Mouse (Mus musculus) embryo, embryonic 11 days (tissue): ENCODE measurements around the gene Lrit2.

Experiments used
- DNase-seq: peaks from one replicate; pipeline ENCODE4 v3.0.0-alpha.2; 2015

Lrit2 gene

GRCm38 (mm10) chr14:37067629-37068028 lies at the start of gene Lrit2:
Gene Lrit2 (plus strand): TSS chr14:37067929.
- DNase-seq, result no peak

GRCm38 (mm10) chr14:37027248-37027933 lies 40.3 kb upstream of the Lrit2 start:
- DNase-seq, result no peak

DNA sequence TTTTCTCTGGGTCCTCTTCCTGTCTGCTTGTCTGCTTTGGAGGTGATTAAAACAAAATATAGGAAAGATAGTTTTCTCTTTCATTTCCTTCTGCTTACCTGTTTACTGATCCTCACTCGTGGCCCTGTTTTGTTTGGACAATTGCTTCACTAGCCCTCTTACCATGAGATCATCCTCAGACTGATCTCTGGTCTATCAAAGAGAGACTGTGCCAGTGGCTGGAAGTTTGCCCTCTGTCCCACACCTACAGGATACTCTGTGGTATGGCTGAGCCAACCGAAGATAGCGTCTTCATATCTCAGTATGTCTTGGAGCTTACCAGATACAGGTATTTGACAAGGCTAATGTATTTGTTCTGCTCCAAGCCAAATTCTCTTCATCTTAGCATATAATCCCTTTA lies 39.8 kb upstream of the Lrit2 start:
- no peak for DNase-seq

GRCm38 (mm10) chr14:37028555-37028954 lies 39.2 kb upstream of the Lrit2 start:
- DNase-seq, result no peak

DNA sequence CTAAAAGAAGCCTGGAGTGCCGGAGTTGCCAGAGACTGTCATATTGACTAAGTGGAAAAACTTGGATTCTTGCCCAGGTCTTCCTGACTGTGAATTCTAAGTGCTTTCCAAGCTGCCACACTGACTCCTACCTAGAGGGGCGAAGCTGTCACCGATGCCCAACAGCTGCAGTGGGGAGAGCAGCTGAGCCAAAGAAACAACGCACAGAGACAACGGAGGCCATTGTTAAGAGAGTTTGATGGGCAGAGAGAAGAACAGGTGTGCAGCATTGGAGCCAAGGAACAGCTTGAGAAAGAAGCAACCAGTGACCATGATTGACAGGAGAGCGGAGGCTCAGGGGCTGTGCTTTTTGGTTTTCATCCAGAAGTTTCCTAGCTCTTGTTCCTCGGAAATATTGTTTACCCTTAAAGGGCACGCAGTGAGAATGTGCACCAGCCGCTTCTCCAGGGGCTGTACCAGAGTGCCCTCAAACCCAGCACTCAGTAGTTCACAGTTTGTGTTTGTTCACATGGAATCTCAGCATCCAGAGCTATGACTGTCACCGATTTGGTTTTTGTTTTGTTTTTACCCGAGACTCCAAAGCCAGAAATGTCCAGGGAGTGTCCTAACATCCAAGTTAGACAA lies 35.1 kb upstream of the Lrit2 start:
- no peak for DNase-seq

- peak; percentile 80 for DNase-seq
Measured at GRCm38 (mm10) chr14:37033241-37033640, 34.5 kb upstream of the Lrit2 start.

DNA sequence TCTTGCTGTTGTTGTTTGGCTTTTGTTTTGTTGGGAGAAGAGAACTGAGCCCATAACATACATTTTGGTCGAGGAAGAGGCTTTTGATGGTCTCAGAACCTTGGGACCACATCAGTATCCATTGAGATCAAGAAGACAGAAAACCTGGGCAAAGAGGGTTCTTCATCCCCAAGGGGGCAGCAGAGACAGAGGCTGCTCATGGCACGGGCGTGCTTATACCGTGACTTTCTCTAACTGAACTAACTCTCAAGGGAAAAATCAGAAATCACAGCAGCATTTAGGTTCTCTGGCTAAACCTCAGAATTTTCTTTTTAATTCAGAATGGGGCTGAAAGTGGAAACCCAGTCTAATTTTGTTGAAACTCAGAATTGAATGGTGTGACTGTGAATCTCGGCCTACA lies 33.3 kb upstream of the Lrit2 start:
- DNase-seq, result peak; percentile 6

DNA sequence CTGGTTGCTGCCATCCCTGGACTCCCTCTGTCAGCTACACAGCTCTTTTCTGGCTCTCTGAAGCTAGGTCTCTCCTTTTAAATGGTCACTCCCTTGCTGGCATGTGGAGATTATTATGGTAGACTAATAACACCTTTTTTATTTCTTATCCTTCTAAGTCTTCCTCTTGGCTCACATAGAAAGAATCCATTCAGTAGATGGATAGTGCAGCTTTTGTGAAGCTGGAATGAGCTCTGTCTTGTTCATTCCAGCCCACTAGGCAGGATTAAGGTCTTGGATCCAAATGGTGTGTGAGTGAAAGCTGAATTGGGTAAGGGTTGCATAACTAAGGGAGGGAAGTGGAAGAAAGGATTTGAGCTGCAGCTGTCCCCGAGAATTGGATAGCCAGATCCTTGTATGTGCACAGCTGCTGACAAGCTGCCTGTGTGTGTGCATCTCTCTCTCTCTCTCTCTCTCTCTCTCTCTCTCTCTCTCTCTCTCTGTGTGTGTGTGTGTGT lies 18.8 kb upstream of the Lrit2 start, which contains the start of gene Rgr:
Gene Rgr (minus strand): TSS at position 51 of the 497 bp plus-strand sequence.
- no peak for DNase-seq

GRCm38 (mm10) chr14:37064849-37065248 lies 2.9 kb upstream of the Lrit2 start:
- DNase-seq, result no peak

DNA sequence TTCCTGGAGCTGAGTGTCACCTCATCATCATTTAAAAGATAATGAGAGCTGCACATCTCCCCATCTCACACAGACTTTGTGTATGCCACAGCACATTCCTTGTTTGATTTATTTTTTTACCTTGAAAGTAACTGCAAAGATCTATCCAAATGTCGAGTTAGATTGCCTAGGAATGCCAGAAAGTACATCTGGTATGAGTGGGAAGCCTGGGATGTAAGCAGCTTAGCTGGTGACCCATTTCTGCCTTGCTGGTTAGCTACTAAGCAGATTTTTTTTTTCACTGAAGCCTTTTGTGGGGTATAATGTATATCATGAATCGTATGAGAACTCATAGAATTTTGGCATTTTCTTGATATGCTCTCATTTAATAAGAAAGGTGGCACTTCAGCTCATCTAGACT lies 1.1 kb upstream of the Lrit2 start:
- DNase-seq, result no peak

GRCm38 (mm10) chr14:37068516-37068915 lies 787 bp downstream of the Lrit2 start:
- peak; percentile 78 for DNase-seq

- DNase-seq, result no peak
Measured at GRCm38 (mm10) chr14:37080724-37081123, 13.0 kb downstream of the Lrit2 start.

DNA sequence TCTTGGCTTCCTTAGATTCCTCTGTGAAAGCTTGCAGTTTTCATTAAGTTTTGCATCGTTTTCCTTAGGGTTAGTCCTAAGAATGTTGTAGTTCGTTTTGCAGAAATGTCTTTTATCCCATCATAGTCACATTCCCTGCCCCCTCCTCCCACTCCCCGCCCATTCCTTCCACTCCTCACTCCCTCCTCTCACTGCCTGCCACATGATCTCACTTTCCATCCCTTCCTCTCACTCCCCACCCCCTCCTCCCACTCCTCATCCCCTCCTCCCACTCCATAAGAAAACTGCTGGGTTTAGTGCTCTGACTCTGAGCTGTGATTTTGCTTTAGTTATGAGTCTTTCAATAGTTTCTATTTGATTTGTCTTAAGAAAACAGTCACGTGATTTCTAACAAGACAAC lies 16.0 kb downstream of the Lrit2 start:
- DNase-seq, result no peak

DNA sequence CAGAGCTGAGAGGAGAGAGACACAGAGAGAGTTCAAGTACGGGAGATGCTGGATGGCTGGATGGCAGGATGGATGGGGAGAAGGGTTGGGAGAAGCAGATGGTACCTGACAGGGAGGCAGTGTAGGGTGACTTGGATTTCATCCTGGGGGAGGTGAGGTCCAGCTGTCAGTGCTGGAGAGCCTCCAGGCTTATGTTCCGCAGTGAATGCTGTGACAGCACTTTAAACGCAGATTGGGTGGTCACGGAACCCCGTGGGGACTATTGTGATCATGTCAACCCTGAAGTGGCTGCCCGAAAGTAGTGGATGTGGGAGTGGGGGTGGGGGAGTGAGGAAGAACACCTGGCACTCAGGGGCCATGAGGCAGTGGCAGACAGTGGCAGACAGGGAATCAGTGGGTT lies 26.7 kb downstream of the Lrit2 start:
- DNase-seq, result no peak

GRCm38 (mm10) chr14:37095556-37095955 lies 27.8 kb downstream of the Lrit2 start:
- no peak for DNase-seq

DNA sequence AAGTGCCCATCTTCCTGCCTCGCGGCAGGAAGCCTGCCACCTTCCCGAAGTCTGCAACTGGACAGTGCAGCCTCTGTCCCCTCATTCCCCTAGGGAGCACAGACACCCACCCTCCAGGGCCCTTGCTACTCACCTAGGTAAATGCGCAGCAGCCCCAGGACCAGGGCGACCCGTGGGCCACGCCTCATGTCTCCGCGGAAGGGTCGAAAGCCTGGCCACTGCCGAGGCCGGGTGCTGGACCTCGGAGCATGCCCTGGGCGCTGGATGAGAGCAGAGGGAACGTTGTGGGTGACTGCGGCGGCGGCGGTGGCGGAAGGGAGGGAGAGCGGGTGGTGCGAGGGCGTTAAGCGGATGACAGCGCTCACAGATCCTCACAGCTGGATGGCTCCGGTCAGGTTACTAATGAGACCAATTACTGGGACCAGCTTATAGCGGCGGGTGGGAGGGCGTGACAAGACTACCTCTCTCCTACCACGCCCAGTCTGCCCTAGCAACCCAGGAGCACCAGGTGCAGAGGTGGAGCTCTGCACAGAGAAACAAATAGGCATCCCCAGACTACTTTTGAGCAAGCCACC lies 30.3 kb downstream of the Lrit2 start, which contains the start of gene Cdhr1:
Gene Cdhr1 (minus strand): TSS at position 392 of the 575 bp plus-strand sequence.
- DNase-seq, result peak; percentile 61

GRCm38 (mm10) chr14:37101531-37101930 lies 33.8 kb downstream of the Lrit2 start:
- DNase-seq, result no peak

- no peak for DNase-seq
Measured at GRCm38 (mm10) chr14:37102484-37102883, 34.8 kb downstream of the Lrit2 start.

DNA sequence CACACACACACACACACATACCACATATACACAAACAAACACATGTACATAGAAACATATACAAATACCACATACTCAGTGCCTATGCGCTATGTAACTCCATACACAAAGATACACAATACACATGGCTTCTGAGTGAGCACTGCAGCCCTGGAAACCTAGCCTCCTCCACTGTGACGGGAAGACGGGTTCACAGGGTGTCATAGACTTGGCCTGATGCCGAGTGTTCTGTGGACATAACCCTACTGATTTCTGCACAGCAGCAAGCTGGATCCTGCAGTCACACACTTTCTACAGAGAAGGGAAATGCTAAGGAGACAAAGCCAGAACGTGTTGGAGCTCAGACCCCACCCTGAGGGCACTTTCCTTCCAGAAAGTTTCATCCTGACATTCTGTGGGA lies 37.0 kb downstream of the Lrit2 start:
- DNase-seq, result no peak

DNA sequence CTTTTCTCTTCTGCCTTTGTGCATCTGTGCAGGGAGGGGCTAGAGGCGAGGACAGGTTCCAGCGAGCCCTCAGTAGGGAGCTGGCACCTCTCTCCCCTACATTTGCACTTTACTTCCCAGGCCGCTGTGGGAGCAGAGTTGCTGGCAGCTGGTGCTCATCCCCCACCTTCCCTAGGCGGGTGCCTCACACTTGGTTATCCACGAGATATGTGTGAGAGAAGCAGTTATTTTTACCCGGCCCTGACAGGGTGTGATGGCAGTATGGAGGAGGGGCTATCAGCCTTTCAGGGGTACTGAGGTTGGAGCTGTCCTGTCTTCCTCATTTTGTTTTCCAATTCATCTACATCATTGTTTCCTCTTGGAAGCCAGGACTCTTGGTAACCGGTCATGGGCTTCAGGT lies 38.1 kb downstream of the Lrit2 start:
- no peak for DNase-seq

- DNase-seq, result no peak
Measured at GRCm38 (mm10) chr14:37109460-37109859, 41.7 kb downstream of the Lrit2 start.

- DNase-seq, result peak; percentile 19
Measured at GRCm38 (mm10) chr14:37109975-37110374, 42.2 kb downstream of the Lrit2 start.

GRCm38 (mm10) chr14:37110456-37110855 lies 42.7 kb downstream of the Lrit2 start:
- DNase-seq, result no peak

- DNase-seq, result no peak
Measured at GRCm38 (mm10) chr14:37111371-37111770, 43.6 kb downstream of the Lrit2 start.
